Mouse (Mus musculus): ENCODE data around the gene Prmt3.

- TF ChIP-seq CTCF (IDR thresholded peaks at IDR 0.05; ENCODE audit: low read depth) (peak; percentile 72), EP300 (IDR thresholded peaks at IDR 0.05; ENCODE audit: low read depth) (no peak)
Observed at GRCm38 (mm10) chr7:49752730-49753506, 25.2 kb upstream of the Prmt3 start.
